Mouse (Mus musculus): ENCODE measurements around the gene 1700001C19Rik. TPM values are rescaled to one million over a fixed set of nuclear protein-coding genes. Genes with fewer than 3 reads are reported as not detected.
A peak's percentile ranks its signal among the peaks of the same experiment; 100 is the strongest.

The 1700001C19Rik gene
- polyA plus RNA-seq, 1 experiment = 1.3 TPM

- TF ChIP-seq EP300 (IDR thresholded peaks at IDR 0.05; ENCODE audit: insufficient read depth, low read depth, low read length) (no peak), POLR2A (IDR thresholded peaks at IDR 0.05; ENCODE audit: insufficient read depth, low read length) (no peak), CTCF (IDR thresholded peaks at IDR 0.05; ENCODE audit: low read depth, low read length) (no peak)
- no peak overlapping the region for H3K9ac ChIP-seq (ENCODE audit: low read depth, poor library complexity, severe bottlenecking)
- H3K4me1 ChIP-seq (ENCODE audit: control insufficient read depth, insufficient read depth, low read length) = peaks cover 19% of the 10 kb centered on the region
Observed at GRCm38 (mm10) chr17:47449432-47449831, 12.3 kb upstream of the 1700001C19Rik start.

GRCm38 (mm10) chr17:47448523-47449372 lies 11.6 kb upstream of the 1700001C19Rik start:
- Histone ChIP-seq H3K4me3 (ENCODE audit: low read depth, low read length) (no peak overlapping the region), H3K27me3 (ENCODE audit: control insufficient read depth, insufficient read depth, low read length, poor library complexity, severe bottlenecking) (no peaks in the 10 kb centered on the region), H3K4me1 (ENCODE audit: control insufficient read depth, insufficient read depth, low read length) (peaks cover 21% of the 10 kb centered on the region), H3K9ac (ENCODE audit: low read depth, poor library complexity, severe bottlenecking) (no peak overlapping the region), H3K36me3 (ENCODE audit: control insufficient read depth, insufficient read depth, low read length, poor library complexity, severe bottlenecking) (no peaks in the 10 kb centered on the region), H3K9me3 (replicated peaks; ENCODE audit: control insufficient read depth, insufficient read depth, low read length, poor library complexity, severe bottlenecking) (no peaks in the 10 kb centered on the region), H3K27ac (ENCODE audit: insufficient read depth, low read length) (peak overlapping the region; percentile 16; the same call in 1 of the 2 replicates)
- no peak for TF ChIP-seq CTCF (IDR thresholded peaks at IDR 0.05; ENCODE audit: low read depth, low read length)
- no peak for TF ChIP-seq EP300 (IDR thresholded peaks at IDR 0.05; ENCODE audit: insufficient read depth, low read depth, low read length)
- TF ChIP-seq POLR2A (IDR thresholded peaks at IDR 0.05; ENCODE audit: insufficient read depth, low read length) = no peak

More at GRCm38 (mm10) chr17:47449432-47449831, 12.3 kb upstream of the 1700001C19Rik start:
- Histone ChIP-seq H3K27ac (ENCODE audit: insufficient read depth, low read length) (peak overlapping the region; percentile 5; the same call in 1 of the 2 replicates), H3K36me3 (ENCODE audit: control insufficient read depth, insufficient read depth, low read length, poor library complexity, severe bottlenecking) (no peaks in the 10 kb centered on the region), H3K27me3 (ENCODE audit: control insufficient read depth, insufficient read depth, low read length, poor library complexity, severe bottlenecking) (no peaks in the 10 kb centered on the region), H3K4me3 (ENCODE audit: low read depth, low read length) (no peak overlapping the region), H3K9me3 (replicated peaks; ENCODE audit: control insufficient read depth, insufficient read depth, low read length, poor library complexity, severe bottlenecking) (no peaks in the 10 kb centered on the region)

- no peaks in the 10 kb centered on the region for H3K27me3 ChIP-seq (ENCODE audit: control insufficient read depth, insufficient read depth, low read length, poor library complexity, severe bottlenecking)
- H3K27ac ChIP-seq (ENCODE audit: insufficient read depth, low read length) = no peak overlapping the region
- TF ChIP-seq CTCF (IDR thresholded peaks at IDR 0.05; ENCODE audit: low read depth, low read length) (no peak), EP300 (IDR thresholded peaks at IDR 0.05; ENCODE audit: insufficient read depth, low read depth, low read length) (no peak), POLR2A (IDR thresholded peaks at IDR 0.05; ENCODE audit: insufficient read depth, low read length) (no peak)
- H3K9ac ChIP-seq (ENCODE audit: low read depth, poor library complexity, severe bottlenecking) = no peak overlapping the region
- no peaks in the 10 kb centered on the region for H3K36me3 ChIP-seq (ENCODE audit: control insufficient read depth, insufficient read depth, low read length, poor library complexity, severe bottlenecking)
- H3K4me3 ChIP-seq (ENCODE audit: low read depth, low read length) = no peak overlapping the region
- H3K9me3 ChIP-seq (replicated peaks; ENCODE audit: control insufficient read depth, insufficient read depth, low read length, poor library complexity, severe bottlenecking) = no peaks in the 10 kb centered on the region
- H3K4me1 ChIP-seq (ENCODE audit: control insufficient read depth, insufficient read depth, low read length) = peaks cover 20% of the 10 kb centered on the region
Observed at GRCm38 (mm10) chr17:47446561-47446960, 9.4 kb upstream of the 1700001C19Rik start.

- Histone ChIP-seq H3K27me3 (ENCODE audit: control insufficient read depth, insufficient read depth, low read length, poor library complexity, severe bottlenecking) (no peaks in the 10 kb centered on the region), H3K4me1 (ENCODE audit: control insufficient read depth, insufficient read depth, low read length) (peaks cover 18% of the 10 kb centered on the region), H3K27ac (ENCODE audit: insufficient read depth, low read length) (no peak overlapping the region), H3K9ac (ENCODE audit: low read depth, poor library complexity, severe bottlenecking) (no peak overlapping the region), H3K36me3 (ENCODE audit: control insufficient read depth, insufficient read depth, low read length, poor library complexity, severe bottlenecking) (no peaks in the 10 kb centered on the region), H3K4me3 (ENCODE audit: low read depth, low read length) (no peak overlapping the region), H3K9me3 (replicated peaks; ENCODE audit: control insufficient read depth, insufficient read depth, low read length, poor library complexity, severe bottlenecking) (no peaks in the 10 kb centered on the region)
- TF ChIP-seq POLR2A (IDR thresholded peaks at IDR 0.05; ENCODE audit: insufficient read depth, low read length) = no peak
- no peak for TF ChIP-seq EP300 (IDR thresholded peaks at IDR 0.05; ENCODE audit: insufficient read depth, low read depth, low read length)
- TF ChIP-seq CTCF (IDR thresholded peaks at IDR 0.05; ENCODE audit: low read depth, low read length) = no peak
Observed at GRCm38 (mm10) chr17:47446025-47446424, 8.8 kb upstream of the 1700001C19Rik start.

- no peak for TF ChIP-seq POLR2A (IDR thresholded peaks at IDR 0.05; ENCODE audit: insufficient read depth, low read length)
- TF ChIP-seq CTCF (IDR thresholded peaks at IDR 0.05; ENCODE audit: low read depth, low read length) = no peak
- no peak for TF ChIP-seq EP300 (IDR thresholded peaks at IDR 0.05; ENCODE audit: insufficient read depth, low read depth, low read length)
- no peak overlapping the region for H3K27ac ChIP-seq (ENCODE audit: insufficient read depth, low read length)
- no peak overlapping the region for H3K4me3 ChIP-seq (ENCODE audit: low read depth, low read length)
- peaks cover 21% of the 10 kb centered on the region for H3K4me1 ChIP-seq (ENCODE audit: control insufficient read depth, insufficient read depth, low read length)
- no peaks in the 10 kb centered on the region for H3K36me3 ChIP-seq (ENCODE audit: control insufficient read depth, insufficient read depth, low read length, poor library complexity, severe bottlenecking)
- H3K9me3 ChIP-seq (replicated peaks; ENCODE audit: control insufficient read depth, insufficient read depth, low read length, poor library complexity, severe bottlenecking) = no peaks in the 10 kb centered on the region
- H3K27me3 ChIP-seq (ENCODE audit: control insufficient read depth, insufficient read depth, low read length, poor library complexity, severe bottlenecking) = no peaks in the 10 kb centered on the region
- no peak overlapping the region for H3K9ac ChIP-seq (ENCODE audit: low read depth, poor library complexity, severe bottlenecking)
Observed at GRCm38 (mm10) chr17:47445518-47445917, 8.3 kb upstream of the 1700001C19Rik start.

- H3K27ac ChIP-seq (ENCODE audit: insufficient read depth, low read length) = no peak overlapping the region
- no peaks in the 10 kb centered on the region for H3K36me3 ChIP-seq (ENCODE audit: control insufficient read depth, insufficient read depth, low read length, poor library complexity, severe bottlenecking)
- H3K27me3 ChIP-seq (ENCODE audit: control insufficient read depth, insufficient read depth, low read length, poor library complexity, severe bottlenecking) = no peaks in the 10 kb centered on the region
- H3K9ac ChIP-seq (ENCODE audit: low read depth, poor library complexity, severe bottlenecking) = no peak overlapping the region
- no peaks in the 10 kb centered on the region for H3K9me3 ChIP-seq (replicated peaks; ENCODE audit: control insufficient read depth, insufficient read depth, low read length, poor library complexity, severe bottlenecking)
- no peak overlapping the region for H3K4me3 ChIP-seq (ENCODE audit: low read depth, low read length)
- TF ChIP-seq POLR2A (IDR thresholded peaks at IDR 0.05; ENCODE audit: insufficient read depth, low read length) (no peak), EP300 (IDR thresholded peaks at IDR 0.05; ENCODE audit: insufficient read depth, low read depth, low read length) (no peak), CTCF (IDR thresholded peaks at IDR 0.05; ENCODE audit: low read depth, low read length) (no peak)
- H3K4me1 ChIP-seq (ENCODE audit: control insufficient read depth, insufficient read depth, low read length) = peaks cover 17% of the 10 kb centered on the region
Observed at GRCm38 (mm10) chr17:47444113-47444512, 6.9 kb upstream of the 1700001C19Rik start.
